In the genomic region with DNA sequence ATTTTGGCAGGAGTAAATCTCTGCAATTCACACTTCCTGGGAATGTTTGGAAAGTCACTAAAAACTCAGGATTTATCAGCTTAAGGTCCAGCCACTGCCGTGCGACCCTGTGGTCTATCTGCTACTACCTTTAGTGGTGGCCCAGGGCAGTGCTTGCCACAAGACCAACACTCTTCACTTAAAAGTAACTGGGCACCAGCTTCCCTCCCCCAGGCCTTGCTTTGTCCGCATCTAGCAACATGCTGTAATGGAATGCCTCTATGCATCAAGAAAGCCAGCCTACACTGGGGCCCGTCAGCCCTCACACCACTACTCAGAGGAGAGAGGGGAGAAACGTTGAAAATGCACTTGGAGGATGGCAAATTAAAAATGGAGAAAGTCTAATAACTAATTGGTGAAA, we compare ENCODE assay signal across 12 mouse cellular contexts.
DNase-seq lines count a peak whose midpoint lies in the region; ATAC-seq and TF ChIP-seq lines count a peak whose summit lies in the region.
"Had no signal": no experiment of that assay in that cellular context is flagged by ENCODE, and none has a peak within 500 bp of the region (broad histone marks: within the 10 kb centered on the region; RNA-seq: fewer than 3 reads in every experiment).

No protein-coding gene starts in this region.

- intact Hi-C loops in heart, postnatal 25 days (cut with DNase I), result no loop called here

- peak overlapping the region; percentile 8; the same call in 1 of the 2 replicates for H3K27ac ChIP-seq in heart, embryonic 13.5 days (replicated peaks)
- H3K27ac ChIP-seq in kidney, embryonic 16.5 days (ENCODE audit: low read length), result peak overlapping the region; percentile 78
- H3K27ac ChIP-seq in neural tube, embryonic 14.5 days (ENCODE audit: low read depth, low read length), result peak overlapping the region; percentile 34; the same call in 1 of the 2 replicates
- peak overlapping the region; percentile 67; the same call in 1 of the 2 replicates for H3K27ac ChIP-seq in stomach, postnatal 0 days (replicated peaks)
- H3K27ac ChIP-seq: forebrain, embryonic 15.5 days; midbrain, embryonic 13.5 days had no signal

- H3K36me3 ChIP-seq in heart, embryonic 13.5 days, result no peaks in the 10 kb centered on the region
- no peaks in the 10 kb centered on the region for H3K36me3 ChIP-seq in kidney, embryonic 16.5 days (ENCODE audit: insufficient read depth, low read length)
- H3K36me3 ChIP-seq in neural tube, embryonic 14.5 days (ENCODE audit: control insufficient read depth, insufficient read depth, low read length), result no peaks in the 10 kb centered on the region
- H3K36me3 ChIP-seq in stomach, postnatal 0 days (ENCODE audit: control insufficient read depth, insufficient read depth, low read length), result no peaks in the 10 kb centered on the region
- H3K36me3 ChIP-seq: forebrain, embryonic 15.5 days; midbrain, embryonic 13.5 days had no signal

- H3K9me3 ChIP-seq in heart, embryonic 13.5 days, result no peaks in the 10 kb centered on the region
- H3K9me3 ChIP-seq in kidney, embryonic 16.5 days (ENCODE audit: low read length), result 0 out of 2 replicates have a peak, but pooled peaks cover 4% of the 10 kb centered on the region
- no peaks in the 10 kb centered on the region for H3K9me3 ChIP-seq in neural tube, embryonic 14.5 days (ENCODE audit: control insufficient read depth, low read length)
- H3K9me3 ChIP-seq in stomach, postnatal 0 days (ENCODE audit: control insufficient read depth, low read length), result no peaks in the 10 kb centered on the region
- H3K9me3 ChIP-seq: forebrain, embryonic 15.5 days; midbrain, embryonic 13.5 days had no signal

- no peak overlapping the region for H3K4me3 ChIP-seq in heart, embryonic 13.5 days
- no peak overlapping the region for H3K4me3 ChIP-seq in kidney, embryonic 16.5 days (ENCODE audit: low read length)
- no peak overlapping the region for H3K4me3 ChIP-seq in neural tube, embryonic 14.5 days (ENCODE audit: low read depth, low read length)
- no peak overlapping the region for H3K4me3 ChIP-seq in stomach, postnatal 0 days (ENCODE audit: low read depth, low read length)
- H3K4me3 ChIP-seq: forebrain, embryonic 15.5 days; midbrain, embryonic 13.5 days had no signal

- ATAC-seq in heart, embryonic 13.5 days (ENCODE audit: extremely low read depth, insufficient number of reproducible peaks, low FRiP score, low TSS enrichment), result no peak
- ATAC-seq in kidney, embryonic 16.5 days (ENCODE audit: low FRiP score, low TSS enrichment), result peak; percentile 50
- peak; percentile 59; the same call in 1 of the 2 replicates for ATAC-seq in neural tube, embryonic 14.5 days (ENCODE audit: low read depth)
- ATAC-seq in stomach, postnatal 0 days (ENCODE audit: low FRiP score, low TSS enrichment), result no peak
- ATAC-seq in megakaryocyte progenitor cell, adult 5-6 weeks (replicated peaks; ENCODE audit: poor library complexity), result no peak
- ATAC-seq: forebrain, embryonic 15.5 days; liver, postnatal 0 days; midbrain, embryonic 13.5 days had no signal

- H3K4me1 ChIP-seq in heart, embryonic 13.5 days, result peaks cover 13% of the 10 kb centered on the region; the same call in 1 of the 2 replicates
- peaks cover 22% of the 10 kb centered on the region for H3K4me1 ChIP-seq in kidney, embryonic 16.5 days (ENCODE audit: insufficient read depth, low read length)
- H3K4me1 ChIP-seq in neural tube, embryonic 14.5 days (ENCODE audit: control insufficient read depth, insufficient read depth, low read length), result peaks cover 10% of the 10 kb centered on the region; the same call in 1 of the 2 replicates
- H3K4me1 ChIP-seq in stomach, postnatal 0 days (replicated peaks; ENCODE audit: control insufficient read depth, insufficient read depth), result 0 out of 2 replicates have a peak, but pooled peaks cover 2% of the 10 kb centered on the region
- H3K4me1 ChIP-seq: forebrain, embryonic 15.5 days; midbrain, embryonic 13.5 days had no signal

- no peak for TF ChIP-seq EP300 in stomach, postnatal 0 days (optimal IDR thresholded peaks at IDR 0.05)

- DNase-seq in heart, postnatal 25 days (ENCODE audit: low spot score), result no peak
- no peak for DNase-seq in kidney, adult 11 months
- DNase-seq in neural tube, embryonic 10.5 days (ENCODE audit: extremely low spot score, low spot score), result no peak
- DNase-seq in stomach, postnatal 0 days (ENCODE audit: low spot score), result no peak
- DNase-seq: cerebellum, adult 8-10 months; liver, postnatal 0 days had no signal

- no peaks in the 10 kb centered on the region for H3K27me3 ChIP-seq in heart, embryonic 13.5 days (replicated peaks)
- no peaks in the 10 kb centered on the region for H3K27me3 ChIP-seq in kidney, embryonic 16.5 days (ENCODE audit: insufficient read depth, low read length)
- no peaks in the 10 kb centered on the region for H3K27me3 ChIP-seq in neural tube, embryonic 14.5 days (ENCODE audit: control insufficient read depth, insufficient read depth, low read length)
- H3K27me3 ChIP-seq in stomach, postnatal 0 days (ENCODE audit: control insufficient read depth, insufficient read depth, low read length), result no peaks in the 10 kb centered on the region
- H3K27me3 ChIP-seq: forebrain, embryonic 15.5 days; midbrain, embryonic 13.5 days had no signal

- no peak overlapping the region for H3K4me2 ChIP-seq in heart, embryonic 13.5 days
- no peak overlapping the region for H3K4me2 ChIP-seq in kidney, embryonic 16.5 days (replicated peaks; ENCODE audit: low read depth, low read length)
- H3K4me2 ChIP-seq in neural tube, embryonic 14.5 days (ENCODE audit: low read depth, low read length), result no peak overlapping the region
- no peak overlapping the region for H3K4me2 ChIP-seq in stomach, postnatal 0 days (replicated peaks; ENCODE audit: low read depth)
- H3K4me2 ChIP-seq: forebrain, embryonic 15.5 days; midbrain, embryonic 13.5 days had no signal

- H3K9ac ChIP-seq in heart, embryonic 13.5 days, result no peak overlapping the region
- no peak overlapping the region for H3K9ac ChIP-seq in kidney, embryonic 16.5 days (replicated peaks; ENCODE audit: low read length)
- H3K9ac ChIP-seq in neural tube, embryonic 14.5 days (replicated peaks; ENCODE audit: low read depth, low read length), result no peak overlapping the region
- H3K9ac ChIP-seq in stomach, postnatal 0 days (ENCODE audit: low read length), result no peak overlapping the region
- H3K9ac ChIP-seq: forebrain, embryonic 15.5 days; liver, postnatal 0 days; midbrain, embryonic 13.5 days had no signal

- 54% methylated on average over 5 of the region's 5 CpGs for WGBS in heart, embryonic 13.5 days
- 11% methylated on average over 5 of the region's 5 CpGs for WGBS in kidney, embryonic 16.5 days
- WGBS in neural tube, embryonic 14.5 days, result 40% methylated on average over 5 of the region's 5 CpGs
- WGBS in stomach, postnatal 0 days, result 51% methylated on average over 5 of the region's 5 CpGs

- TF ChIP-seq CTCF in stomach, postnatal 0 days (IDR thresholded peaks at IDR 0.05; ENCODE audit: low read depth), result no peak

Comparison
In these comparisons a context has a peak if more than half of its experiments do, and no peak if none do; other contexts are left out.
1. ATAC-seq: peak in kidney, embryonic 16.5 days (single experiment) and neural tube, embryonic 14.5 days (single experiment); none in heart, embryonic 13.5 days (single experiment), stomach, postnatal 0 days (single experiment) and megakaryocyte progenitor cell, adult 5-6 weeks (single experiment).
2. H3K27ac ChIP-seq: peak in every context shown above with its lines; median percentile 78 in kidney, embryonic 16.5 days; 67 in stomach, postnatal 0 days; 34 in neural tube, embryonic 14.5 days; 8 in heart, embryonic 13.5 days.